Mouse (Mus musculus): ENCODE results near the gene Crygn. TPM values are rescaled to one million over a fixed set of nuclear protein-coding genes. Genes with fewer than 3 reads are reported as not detected.

The Crygn gene
- total RNA-seq, 2 experiments from 2014 or later: not detected

DNA sequence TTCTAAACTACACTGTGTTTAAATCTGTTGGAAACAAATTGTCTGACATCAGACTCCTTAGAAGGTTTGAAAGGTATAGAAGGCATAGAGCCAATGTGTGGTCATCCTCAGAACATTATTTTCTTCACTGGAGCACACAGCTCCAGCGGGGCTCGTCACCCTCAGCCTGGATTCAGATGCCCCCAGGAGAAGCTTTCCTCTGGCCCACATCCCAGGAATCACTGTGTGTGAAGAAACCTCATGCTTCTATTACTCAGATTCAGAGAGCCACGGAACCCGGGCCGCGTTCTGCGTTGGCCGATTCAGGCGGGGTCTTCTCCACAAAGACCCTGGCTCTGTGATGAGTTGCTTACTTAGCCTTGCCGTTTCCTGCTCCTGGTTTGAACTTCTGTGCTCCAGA is 13.9 kb downstream of the Crygn start:
- DNase-seq: no peak

DNA sequence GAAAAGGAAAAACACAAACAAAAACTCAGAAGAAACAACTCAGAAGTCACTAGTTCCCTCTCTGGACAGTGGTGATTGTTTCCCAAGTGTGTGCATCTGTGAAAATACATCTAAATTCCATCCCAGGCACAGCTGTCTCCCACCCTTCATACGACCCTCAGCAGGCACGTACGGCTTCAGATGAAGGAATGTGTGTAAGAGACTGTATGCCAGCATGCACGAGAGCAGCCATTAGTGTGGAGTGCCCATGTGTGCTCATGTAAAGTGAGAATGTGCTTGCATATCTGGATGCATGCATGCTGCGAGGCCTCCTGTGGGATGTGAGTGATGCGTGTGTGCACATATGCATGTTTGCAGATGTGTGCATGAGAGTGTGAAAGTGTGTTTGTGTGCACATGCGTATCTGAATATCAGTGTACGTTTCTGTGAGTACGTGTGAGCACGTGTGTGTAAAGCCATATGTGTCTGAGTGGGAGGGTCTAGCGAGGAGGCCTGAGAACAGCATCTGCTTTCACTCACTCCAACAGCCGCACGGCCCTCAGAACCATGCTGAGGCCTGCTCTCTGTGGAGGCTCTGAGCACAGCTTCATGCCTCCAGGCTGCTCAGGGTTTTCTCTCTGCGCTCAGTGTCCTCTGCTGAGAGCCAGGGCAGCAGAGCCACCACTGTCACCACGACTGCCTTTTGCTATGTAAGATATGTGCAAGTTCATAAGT is 16.5 kb downstream of the Crygn start:
- DNase-seq: no peak

DNA sequence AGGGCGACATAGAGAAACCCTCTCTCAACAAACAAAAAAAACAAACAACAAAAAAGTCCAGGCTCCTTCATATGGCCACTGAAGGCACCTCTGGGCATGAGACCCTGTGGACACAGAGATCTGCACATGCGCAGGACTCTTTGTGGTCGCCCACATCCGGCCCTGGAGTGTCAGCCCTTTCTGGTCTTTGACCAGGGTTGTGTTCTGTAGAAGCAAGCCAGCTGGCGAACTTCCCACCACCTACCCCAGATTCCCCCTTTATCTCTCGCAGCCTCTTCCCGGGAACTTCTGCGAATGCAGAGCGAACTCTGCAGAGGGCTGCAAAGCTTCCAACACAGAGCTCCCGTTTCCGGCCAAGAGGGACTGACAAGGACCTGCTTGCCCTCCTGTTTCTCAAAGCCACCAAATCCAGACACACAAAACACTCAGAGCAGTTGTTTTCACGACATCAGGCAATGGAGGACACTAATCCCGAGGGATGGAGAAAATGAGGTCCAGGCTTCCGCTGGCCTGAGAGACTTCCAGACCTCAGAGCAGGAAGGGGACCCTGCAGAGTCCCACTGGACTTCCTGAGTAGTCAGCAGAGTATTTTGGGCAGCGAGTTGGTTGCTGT is 18.6 kb downstream of the Crygn start:
- DNase-seq: peak; percentile 90

DNA sequence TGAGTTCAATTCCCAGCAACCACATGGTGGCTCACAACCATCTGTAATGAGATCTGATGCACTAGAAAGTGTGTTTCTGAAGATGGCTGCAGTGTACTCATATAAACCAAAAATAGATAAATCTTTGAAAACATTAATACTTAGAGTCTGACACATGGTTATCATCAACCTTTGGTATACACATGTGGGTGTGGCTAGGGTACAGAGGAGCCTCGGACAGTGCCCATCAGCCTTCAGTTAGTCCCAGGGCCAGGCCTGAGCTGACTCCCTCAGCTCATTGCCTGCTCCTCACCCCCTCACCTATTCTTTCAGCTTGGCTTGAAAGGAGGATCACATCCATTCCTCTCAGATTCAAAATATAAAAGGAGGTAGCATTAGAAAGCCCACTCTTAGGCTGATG is 19.3 kb downstream of the Crygn start:
- DNase-seq: no peak

DNA sequence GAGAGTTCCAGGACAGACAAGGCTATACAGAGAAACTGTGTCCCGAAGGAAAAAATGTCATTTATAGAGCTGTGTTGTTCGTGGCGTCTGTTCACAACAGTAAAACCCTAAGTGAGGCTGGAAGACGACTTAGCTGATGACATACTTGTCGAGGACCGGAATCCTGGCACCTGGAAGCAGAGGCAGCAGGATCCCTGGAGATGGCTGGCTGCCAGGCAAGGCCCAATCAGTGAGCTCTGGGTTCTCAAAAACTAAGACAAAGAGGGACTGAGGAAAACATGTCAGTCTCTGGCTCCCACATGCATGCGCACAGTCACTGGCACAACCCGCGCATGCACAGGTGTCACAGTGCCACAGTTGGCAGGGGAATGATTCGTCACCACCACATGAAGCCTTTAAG is 20.2 kb downstream of the Crygn start:
- DNase-seq: no peak

DNA sequence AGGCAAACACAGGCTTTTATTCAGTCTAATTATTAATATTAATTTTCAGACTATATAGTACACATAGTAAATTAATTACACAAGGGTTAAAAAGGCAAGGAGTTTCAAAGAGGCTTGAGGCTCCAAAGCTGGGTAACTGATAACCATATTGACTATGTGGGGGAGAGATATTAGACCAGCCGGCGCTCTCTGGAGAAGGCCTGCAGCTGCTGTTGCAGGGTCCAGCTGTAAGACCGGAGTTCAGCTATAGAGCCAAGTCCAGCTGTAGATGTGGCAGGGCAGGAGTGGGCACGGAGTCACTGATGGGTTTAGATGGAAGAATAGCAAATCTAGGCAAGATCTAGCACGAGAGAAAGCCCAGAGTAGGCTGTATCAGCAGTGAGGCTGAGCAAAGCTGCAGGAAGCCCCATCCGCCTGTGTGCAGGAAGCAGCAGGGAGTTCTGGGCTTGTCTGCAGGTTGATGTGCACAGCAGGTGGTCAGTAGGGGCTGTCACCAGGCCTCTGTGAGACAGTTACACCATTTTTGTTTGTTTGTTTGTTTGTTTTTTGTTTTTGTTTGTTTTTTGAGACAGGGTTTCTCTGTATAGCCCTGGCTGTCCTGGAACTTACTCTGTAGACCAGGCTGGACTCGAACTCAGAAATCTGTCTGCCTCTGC is 23.9 kb downstream of the Crygn start:
- DNase-seq: no peak

DNA sequence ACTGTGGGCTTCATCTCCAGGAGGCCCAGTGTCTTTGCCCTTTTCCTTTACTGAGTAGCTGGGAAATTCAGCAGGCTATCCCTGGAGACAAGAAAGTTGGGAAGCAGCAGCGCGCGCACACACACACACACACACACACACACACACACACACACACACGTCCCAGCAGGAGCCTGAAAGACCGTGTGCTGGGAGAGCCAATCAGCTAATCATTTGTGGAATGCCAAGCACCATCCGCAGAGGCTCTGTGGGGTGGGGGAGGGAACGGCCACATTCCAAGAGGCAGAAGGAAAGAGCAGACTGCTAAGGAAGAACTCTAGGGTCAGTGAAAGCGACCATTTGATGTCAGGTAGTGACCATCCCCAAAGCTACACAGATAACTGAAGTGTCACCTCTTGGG is 24.7 kb downstream of the Crygn start:
- DNase-seq: peak; percentile 35

DNA sequence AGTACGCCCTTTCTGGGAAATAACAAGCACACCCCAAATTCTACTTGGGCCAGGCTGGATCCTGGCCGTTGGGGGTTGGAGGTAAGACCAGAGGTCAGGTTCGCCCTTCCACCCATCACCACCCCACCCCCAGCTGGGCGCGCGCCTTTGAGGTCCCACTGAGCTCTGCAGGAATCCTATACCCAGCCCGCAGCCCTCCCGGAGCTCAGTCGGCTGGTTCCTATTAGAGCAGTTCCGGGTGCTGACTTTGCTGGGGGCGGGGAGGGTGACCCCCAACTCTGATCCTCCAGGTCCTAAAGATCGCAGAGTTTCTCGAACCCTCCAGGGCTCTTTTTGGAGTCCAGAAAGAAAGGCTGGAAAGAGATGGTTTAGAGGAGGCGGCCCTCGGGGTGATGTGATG is 26.8 kb downstream of the Crygn start:
- peak; percentile 34 for DNase-seq

DNA sequence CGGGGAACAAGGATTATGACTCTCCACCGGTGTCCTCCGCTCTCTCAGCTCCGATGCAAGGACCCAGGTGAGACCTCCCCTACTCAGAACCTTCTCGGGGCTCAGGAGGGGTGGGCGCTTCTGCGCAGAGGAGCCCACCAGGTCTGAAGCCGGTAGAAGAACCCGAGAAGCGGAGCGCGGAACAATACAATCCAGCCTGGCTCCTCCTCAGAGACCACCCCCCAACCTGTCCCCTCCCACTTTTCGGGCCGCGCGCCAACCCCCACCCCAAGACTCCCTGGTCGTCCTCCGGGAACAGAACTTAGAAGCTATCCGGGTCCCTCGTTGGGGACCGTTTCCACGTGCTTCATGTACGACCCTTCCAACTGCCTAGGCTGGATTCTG is 27.3 kb downstream of the Crygn start, which contains the start of gene Wdr86:
Gene Wdr86, minus strand, starts transcription at position 240 of the 384 bp plus-strand sequence.
- DNase-seq: peak; percentile 39

DNA sequence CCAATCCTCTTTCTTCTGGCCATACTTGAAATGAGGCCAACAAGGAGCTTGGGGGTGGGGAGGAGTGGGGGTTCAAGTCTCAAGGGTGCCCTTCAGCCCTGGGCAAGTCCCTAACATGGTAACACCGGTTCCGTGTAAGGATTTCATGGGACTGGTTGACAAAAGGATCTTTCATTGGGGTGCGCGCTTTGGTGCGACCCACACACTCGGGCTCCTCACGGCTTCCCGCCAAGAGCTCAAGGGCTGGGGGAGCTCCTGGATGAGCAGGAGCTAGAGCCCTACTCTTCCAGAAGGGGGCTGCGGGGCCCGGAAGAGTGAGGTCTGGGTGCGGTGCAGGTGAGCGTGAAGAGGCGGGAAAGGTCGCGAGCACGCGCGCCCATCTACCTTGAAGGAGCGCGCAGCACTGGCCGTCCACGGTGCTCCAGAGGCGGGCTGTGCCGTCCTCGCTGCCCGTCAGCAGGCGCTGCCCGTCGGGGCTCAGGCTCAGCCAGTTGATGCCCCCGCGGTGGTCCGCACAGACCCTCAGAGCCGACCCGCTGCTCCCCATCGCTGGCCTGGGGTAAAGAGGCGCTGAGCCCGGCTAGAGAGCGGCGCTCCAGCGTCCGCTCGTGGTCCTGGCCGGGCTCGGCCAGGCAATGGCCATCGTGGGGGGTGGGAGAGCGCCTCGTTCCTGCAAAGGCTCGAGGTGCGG is 27.9 kb downstream of the Crygn start:
- peak; percentile 22 for DNase-seq

DNA sequence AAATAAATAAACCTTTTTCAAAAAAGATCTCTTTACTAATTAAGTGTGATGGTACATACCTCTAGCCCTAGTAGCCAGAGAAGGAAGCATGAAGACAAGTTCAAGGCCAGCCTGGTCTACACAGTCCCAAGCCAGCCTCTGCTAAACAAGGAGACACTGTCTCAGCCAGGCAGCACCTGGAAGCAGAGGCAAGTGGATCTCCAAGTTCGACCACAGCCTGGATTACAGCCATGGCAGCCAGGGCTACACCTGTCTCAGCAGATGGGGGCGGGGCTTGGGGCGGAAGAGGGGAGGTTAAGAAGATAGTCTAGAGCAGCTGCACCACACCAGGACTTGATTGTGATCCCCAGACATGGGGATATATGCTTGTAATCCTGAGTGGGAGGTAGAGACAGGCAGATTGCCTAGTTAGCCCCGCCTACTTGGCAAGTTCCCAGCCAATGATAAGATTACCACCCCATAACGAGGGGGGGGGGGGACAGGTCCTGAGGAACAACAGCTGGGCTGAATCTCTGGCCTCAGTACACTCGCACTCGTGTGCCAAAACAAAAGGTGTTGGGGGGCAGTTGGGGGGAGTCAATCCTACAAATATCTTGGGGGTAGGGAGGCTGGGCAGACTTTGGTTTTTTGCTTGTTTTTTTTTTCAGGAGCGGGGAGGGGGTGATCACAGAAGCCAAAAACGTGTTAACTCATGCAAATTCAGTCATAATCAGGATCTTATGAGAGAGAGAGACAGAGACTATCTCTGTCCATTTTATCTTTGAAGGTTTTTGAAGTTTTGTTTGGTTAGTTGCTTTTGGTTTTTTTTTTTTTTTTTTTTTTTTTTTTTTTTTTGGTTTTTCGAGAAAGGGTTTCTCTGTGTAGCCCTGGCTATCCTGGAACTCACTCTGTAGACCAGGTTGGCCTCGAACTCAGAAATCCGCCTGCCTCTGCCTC is 30.6 kb downstream of the Crygn start:
- peak; percentile 65 for DNase-seq

DNA sequence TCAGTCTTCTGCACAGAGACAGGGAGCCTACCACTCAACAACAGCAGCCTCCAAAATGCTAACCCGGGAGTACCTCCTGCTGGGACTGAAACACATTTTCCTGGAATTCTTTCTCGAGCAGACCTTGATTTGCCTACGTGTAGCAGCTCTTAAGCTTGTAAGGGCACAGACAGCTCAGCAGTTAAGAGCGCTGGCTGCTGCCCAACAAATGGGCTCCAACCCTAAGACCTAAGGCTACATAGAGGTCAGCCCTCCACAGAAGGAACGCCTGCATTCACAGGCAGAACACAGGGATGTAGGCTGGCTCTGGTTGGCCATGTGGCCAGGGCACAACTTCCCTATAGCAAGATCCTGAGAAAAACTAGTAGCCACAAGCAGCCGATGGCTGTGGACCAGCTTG is 31.9 kb downstream of the Crygn start:
- DNase-seq: no peak

DNA sequence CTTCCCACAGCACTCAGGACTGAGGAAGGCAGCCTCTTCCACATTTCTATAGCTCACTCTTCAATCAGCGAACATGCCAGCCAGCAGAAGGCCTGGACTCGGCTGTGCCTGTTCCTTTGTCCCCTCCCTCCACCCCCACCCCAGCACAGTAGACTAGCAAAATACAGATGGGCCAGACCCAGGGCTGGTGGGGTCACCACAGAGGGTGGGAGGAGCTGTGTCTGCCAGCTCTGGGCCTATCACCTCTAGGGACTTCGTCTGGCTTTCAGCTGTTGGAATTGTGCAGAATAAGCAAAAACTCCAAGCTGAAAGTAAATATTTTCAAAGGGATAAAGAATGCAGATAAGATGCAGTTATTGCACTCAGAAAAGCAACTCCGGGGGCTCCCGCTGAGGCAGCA is 33.0 kb downstream of the Crygn start:
- DNase-seq: no peak

DNA sequence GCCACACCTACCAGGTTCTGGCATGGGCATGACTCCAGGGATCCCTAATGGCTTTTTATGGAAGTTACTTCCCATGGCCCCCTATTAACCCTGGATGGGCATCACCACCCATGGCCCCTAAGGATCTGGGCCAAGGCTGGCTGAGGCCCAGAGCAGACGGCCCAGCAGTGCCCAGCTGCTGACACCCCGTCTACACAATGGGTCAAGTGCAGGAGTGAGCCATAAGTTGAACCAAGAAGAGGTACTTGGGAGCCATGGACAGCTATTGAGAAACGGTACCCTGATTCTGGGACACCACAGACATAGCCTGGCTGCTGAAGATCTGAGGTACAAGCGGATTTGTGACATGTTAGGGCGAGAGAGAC is 33.6 kb downstream of the Crygn start:
- no peak for DNase-seq

DNA sequence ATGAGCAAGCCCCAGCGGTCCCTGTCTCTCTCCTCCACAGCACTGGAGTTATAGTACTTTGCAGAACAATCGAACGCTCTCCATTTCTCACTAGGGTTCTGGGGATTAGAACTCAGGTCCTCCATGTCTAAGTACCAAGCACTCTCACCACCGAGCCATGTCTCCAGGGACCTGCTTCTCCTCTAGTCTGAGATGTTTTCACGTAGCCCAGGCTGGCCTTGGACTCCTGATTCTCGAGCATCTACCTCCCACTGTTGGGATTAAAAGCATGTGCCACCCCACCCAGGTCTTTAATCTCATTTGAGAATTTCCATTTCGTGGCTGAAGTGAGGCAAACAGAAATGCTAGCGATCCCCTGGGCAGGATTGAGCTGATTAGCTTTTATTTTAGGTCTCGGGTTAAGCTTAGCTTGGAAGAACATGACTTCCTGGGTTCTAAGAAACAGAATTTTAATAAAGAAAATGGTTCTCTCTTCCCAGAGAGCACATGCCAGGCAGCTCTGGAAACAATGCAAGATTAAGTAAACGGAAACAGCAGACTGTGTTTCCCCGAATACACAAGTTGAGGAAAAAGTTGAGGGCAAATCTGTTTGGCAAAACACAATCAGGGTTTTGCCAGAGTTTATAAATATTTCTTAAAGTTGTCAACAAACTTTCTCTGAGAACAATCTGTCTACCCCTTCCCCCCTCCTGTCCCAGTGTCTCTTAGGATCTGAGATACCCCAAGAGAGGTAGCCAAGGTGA is 34.1 kb downstream of the Crygn start:
- no peak for DNase-seq

DNA sequence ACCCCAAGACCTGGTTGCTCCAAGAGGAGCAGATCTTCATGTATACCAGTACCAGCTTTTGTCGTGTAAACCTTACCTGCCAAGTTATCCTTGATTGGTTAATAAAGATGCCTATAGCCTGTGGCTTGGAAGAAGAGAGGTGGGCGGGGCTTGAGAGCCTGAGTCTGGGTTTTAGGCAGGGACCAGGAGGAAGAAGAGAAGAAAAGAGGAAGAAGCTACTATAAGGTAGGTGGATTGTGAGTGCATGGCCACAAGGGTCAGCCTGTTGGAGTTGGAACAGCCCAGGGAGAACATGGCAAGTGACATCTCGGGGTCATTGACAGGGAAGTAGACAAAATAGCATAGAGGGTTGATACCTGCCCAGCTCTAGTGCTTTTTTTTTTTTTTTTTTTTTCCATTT is 38.0 kb downstream of the Crygn start:
- DNase-seq: no peak

DNA sequence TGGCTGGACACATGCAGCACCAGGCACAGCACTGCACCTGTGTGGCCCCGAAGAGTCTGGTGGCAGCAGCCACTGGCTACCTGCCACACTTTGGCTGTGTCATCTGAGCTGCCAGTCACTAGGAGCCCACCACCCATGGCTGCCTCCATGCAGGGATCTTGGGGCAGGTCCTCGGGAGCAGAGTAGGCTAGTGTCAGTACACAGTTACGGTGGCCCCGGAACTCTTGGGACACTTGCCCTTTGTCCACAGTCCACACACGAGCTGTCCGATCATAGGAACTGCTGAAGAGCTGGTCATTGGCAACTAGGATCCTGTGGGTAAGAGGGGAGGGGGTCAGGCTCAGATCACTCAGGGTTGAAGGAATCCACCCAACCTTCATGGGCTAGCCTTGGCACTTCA is 39.7 kb downstream of the Crygn start:
- no peak for DNase-seq

DNA sequence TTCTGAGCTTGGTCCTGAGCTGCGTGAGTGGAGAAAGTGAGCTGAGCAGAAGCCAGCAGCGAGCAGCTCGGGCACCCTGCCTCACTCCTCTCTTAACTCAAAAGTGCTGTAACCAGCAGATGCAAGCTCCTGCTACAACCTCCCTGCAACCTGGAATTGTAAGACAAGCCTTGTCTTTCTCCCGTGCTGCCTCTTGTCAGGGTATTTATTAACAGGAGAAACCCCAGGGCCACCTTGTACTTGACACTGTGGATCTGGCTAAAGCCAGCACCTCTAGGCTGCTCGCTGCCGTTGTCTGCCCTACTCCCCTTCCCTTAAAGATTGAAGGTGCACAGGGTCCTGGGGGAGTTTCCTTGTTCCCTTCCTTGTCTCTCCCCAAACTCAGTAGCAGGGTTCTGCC is 43.8 kb downstream of the Crygn start:
- DNase-seq: no peak

DNA sequence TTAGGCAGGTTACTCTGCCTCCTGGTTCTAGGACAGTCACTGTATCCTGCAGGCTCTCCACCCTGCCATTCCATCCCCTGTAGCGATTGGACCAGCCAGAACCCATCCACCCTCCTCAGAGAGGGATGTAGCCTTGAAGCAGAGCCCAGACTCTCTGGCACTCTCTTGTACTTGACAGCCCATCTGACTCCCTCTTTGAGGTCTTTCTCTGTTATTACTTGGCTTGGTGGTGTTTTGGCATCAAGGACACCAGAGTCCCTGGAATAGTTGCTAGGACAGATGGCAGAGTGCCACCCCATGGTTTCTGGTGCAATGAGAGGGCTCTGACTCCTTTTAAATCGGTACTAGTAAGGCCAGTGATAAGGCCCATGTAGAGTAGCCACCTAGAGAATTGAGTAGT is 44.6 kb downstream of the Crygn start:
- DNase-seq: peak; percentile 31

DNA sequence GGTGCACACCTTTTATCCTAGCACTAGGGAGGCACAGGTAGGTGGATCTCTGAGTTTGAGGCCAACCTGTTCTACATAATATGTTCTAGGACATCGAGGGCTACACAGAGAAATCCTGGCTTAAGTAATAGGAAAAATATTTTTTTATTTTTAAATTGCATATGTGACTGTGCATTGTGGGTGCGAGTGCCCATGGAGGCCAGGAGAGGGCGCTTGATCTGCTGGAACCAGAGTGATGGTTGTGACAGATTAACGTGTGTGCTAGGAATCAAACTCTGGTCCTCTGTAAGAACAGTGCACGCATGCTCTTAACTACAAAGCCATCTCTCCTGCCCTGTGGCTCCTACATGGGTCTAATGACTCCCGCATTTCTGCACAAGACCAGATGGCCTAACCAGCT is 46.2 kb downstream of the Crygn start:
- DNase-seq: no peak

DNA sequence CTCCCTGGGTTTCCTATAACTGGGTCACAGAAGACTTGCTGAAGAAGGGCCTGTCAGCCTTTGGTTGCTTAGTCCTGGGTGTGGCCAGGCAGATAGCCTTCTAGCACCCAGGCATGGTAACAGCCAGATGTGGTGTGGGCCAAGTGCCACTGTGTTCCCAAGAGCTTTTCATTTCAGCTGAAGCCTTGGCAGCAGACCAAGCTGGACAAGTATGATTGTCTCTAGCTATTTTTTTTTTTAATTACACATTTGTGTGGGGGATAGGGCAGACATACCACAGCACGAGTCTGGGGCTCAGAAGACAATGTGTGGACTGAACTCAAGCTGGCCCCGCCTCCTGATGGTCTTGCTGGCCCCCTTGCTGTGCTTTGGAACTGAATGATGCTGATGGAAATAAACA is 47.8 kb downstream of the Crygn start:
- peak; percentile 77 for DNase-seq

DNA sequence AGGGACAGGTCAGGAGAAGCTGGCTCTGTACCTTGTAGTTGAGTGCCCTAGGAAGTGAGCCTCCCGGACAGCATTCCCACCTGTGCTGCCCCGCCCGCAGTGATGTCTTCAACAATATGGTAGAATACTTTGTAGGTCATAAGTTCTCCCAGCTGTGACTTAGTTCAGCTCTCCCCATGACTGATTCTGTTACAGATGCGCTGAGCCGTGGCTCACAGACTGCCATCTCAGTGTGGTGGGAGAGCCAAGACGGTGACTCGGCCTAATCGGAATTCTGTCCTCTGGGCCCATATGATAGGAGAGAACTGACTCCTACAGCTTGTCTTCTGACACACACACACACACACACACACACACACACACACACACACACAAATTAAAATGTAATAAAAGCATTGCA is 53.2 kb downstream of the Crygn start:
- DNase-seq: no peak
